Mouse (Mus musculus) neural tube, embryonic 15.5 days (tissue): ENCODE measurements around the gene Rreb1. TPM values are rescaled to one million over a fixed set of nuclear protein-coding genes. Genes with fewer than 3 reads are reported as not detected.

Experiments used
- ATAC-seq: fragments of 200-750 bp; cut with Nextera tagmentation; 2 replicates; pipeline ENCODE4 v1.8.0; 2017; ENCODE audit warnings: mild to moderate bottlenecking, moderate TSS enrichment, moderate library complexity; ENCODE audit not compliant: low FRiP score
- H3K27ac ChIP-seq: fragments of 300-500 bp; sonication (generic); replicated peaks from 2 replicates; pipeline ENCODE4 v1.5.1; 2015; ENCODE audit warnings: mild to moderate bottlenecking, inconsistent platforms
- H3K27me3 ChIP-seq: fragments of 300-500 bp; sonication (generic); replicated peaks from 2 replicates; pipeline ENCODE4 v1.6.1; 2015; ENCODE audit warnings: inconsistent platforms
- H3K36me3 ChIP-seq: fragments of 300-500 bp; sonication (generic); 2 replicates; pipeline ENCODE4 v1.6.1; 2015; ENCODE audit warnings: inconsistent platforms
- H3K4me1 ChIP-seq: fragments of 300-500 bp; sonication (generic); 2 replicates; pipeline ENCODE4 v1.6.1; 2015; ENCODE audit warnings: inconsistent platforms
- H3K4me2 ChIP-seq: fragments of 300-500 bp; sonication (generic); 2 replicates; pipeline ENCODE4 v1.6.1; 2015; ENCODE audit warnings: inconsistent platforms, mild to moderate bottlenecking, moderate library complexity
- H3K4me3 ChIP-seq: fragments of 300-500 bp; sonication (generic); replicated peaks from 2 replicates; pipeline ENCODE4 v1.5.1; 2015; ENCODE audit warnings: mild to moderate bottlenecking, inconsistent platforms
- H3K9ac ChIP-seq: fragments of 300-500 bp; sonication (generic); replicated peaks from 2 replicates; pipeline ENCODE4 v1.6.1; 2015; ENCODE audit warnings: mild to moderate bottlenecking, inconsistent platforms
- H3K9me3 ChIP-seq: fragments of 300-500 bp; sonication (generic); replicated peaks from 2 replicates; pipeline ENCODE4 v1.6.1; 2016; ENCODE audit warnings: inconsistent platforms
- whole genome bisulfite sequencing: fragments of 180-500 bp; shearing (Covaris S2); methylation state at CpG from one replicate; pipeline ENCODE4 v1.1.7; 2015; ENCODE audit warnings: mixed read lengths; 5-methylcytosine and 5-hydroxymethylcytosine counted together
- polyA plus RNA-seq: library from polyadenylated mRNA; unstranded; fragments of >200 nt; fragmentation: Nextera tagmentation; extraction: Ambion mirVana; gene quantifications from 2 replicates; pipeline ENCODE4 v1.2.1, GENCODE M21; 2015

The Rreb1 gene
- polyA plus RNA-seq, 1 experiment from 2014 or later: 3.0 TPM

GRCm38 (mm10) chr13:37924461-37924948, 146.3 kb downstream of the Rreb1 start:
- Histone ChIP-seq H3K9ac (no peak overlapping the region), H3K4me1 (no peaks in the 10 kb centered on the region; the same call in 1 of the 2 replicates), H3K27ac (no peak overlapping the region), H3K4me3 (no peak overlapping the region), H3K36me3 (no peaks in the 10 kb centered on the region), H3K9me3 (no peaks in the 10 kb centered on the region), H3K4me2 (no peak overlapping the region), H3K27me3 (no peaks in the 10 kb centered on the region)
- 90% methylated on average over 4 of the region's 4 CpGs for WGBS
- no peak for ATAC-seq

- ATAC-seq: no peak
- no peak overlapping the region for H3K9ac ChIP-seq
- H3K4me3 ChIP-seq: no peak overlapping the region
- H3K9me3 ChIP-seq: no peaks in the 10 kb centered on the region
- H3K36me3 ChIP-seq: no peaks in the 10 kb centered on the region
- H3K27ac ChIP-seq: no peak overlapping the region
- WGBS: 94% methylated on average over 3 of the region's 3 CpGs
- H3K4me1 ChIP-seq: no peaks in the 10 kb centered on the region
- H3K4me2 ChIP-seq: no peak overlapping the region
- H3K27me3 ChIP-seq: no peaks in the 10 kb centered on the region
Observed at GRCm38 (mm10) chr13:37926394-37926793, 148.2 kb downstream of the Rreb1 start.

- Histone ChIP-seq H3K36me3 (no peaks in the 10 kb centered on the region), H3K9ac (no peak overlapping the region), H3K4me2 (no peak overlapping the region), H3K27ac (no peak overlapping the region), H3K4me1 (no peaks in the 10 kb centered on the region), H3K9me3 (no peaks in the 10 kb centered on the region), H3K4me3 (no peak overlapping the region), H3K27me3 (no peaks in the 10 kb centered on the region)
- WGBS: 94% methylated on average over 17 of the region's 17 CpGs
- ATAC-seq: no peak
Observed at GRCm38 (mm10) chr13:37929532-37929931, 151.3 kb downstream of the Rreb1 start.

GRCm38 (mm10) chr13:37930091-37930490, 151.9 kb downstream of the Rreb1 start:
- ATAC-seq: no peak
- Histone ChIP-seq H3K27me3 (no peaks in the 10 kb centered on the region), H3K36me3 (no peaks in the 10 kb centered on the region), H3K4me3 (no peak overlapping the region), H3K9ac (no peak overlapping the region), H3K9me3 (no peaks in the 10 kb centered on the region), H3K4me2 (no peak overlapping the region), H3K4me1 (no peaks in the 10 kb centered on the region), H3K27ac (no peak overlapping the region)
- 90% methylated on average over 13 of the region's 13 CpGs for WGBS

GRCm38 (mm10) chr13:37930621-37931020, 152.4 kb downstream of the Rreb1 start:
- 96% methylated on average over 23 of the region's 23 CpGs for WGBS
- Histone ChIP-seq H3K9me3 (no peaks in the 10 kb centered on the region), H3K36me3 (no peaks in the 10 kb centered on the region)

GRCm38 (mm10) chr13:37931210-37931922, 153.2 kb downstream of the Rreb1 start:
- 88% methylated on average over 27 of the region's 27 CpGs for WGBS
- no peak for ATAC-seq
- Histone ChIP-seq H3K9me3 (no peaks in the 10 kb centered on the region), H3K36me3 (no peaks in the 10 kb centered on the region), H3K27ac (no peak overlapping the region), H3K27me3 (no peaks in the 10 kb centered on the region), H3K9ac (no peak overlapping the region), H3K4me1 (no peaks in the 10 kb centered on the region), H3K4me3 (no peak overlapping the region), H3K4me2 (no peak overlapping the region)

More at GRCm38 (mm10) chr13:37930621-37931020, 152.4 kb downstream of the Rreb1 start:
- no peak overlapping the region for H3K27ac ChIP-seq
- no peak for ATAC-seq
- no peak overlapping the region for H3K9ac ChIP-seq
- no peak overlapping the region for H3K4me2 ChIP-seq
- no peak overlapping the region for H3K4me3 ChIP-seq
- H3K4me1 ChIP-seq: no peaks in the 10 kb centered on the region
- no peaks in the 10 kb centered on the region for H3K27me3 ChIP-seq

GRCm38 (mm10) chr13:37934075-37934474, 155.9 kb downstream of the Rreb1 start:
- H3K27me3 ChIP-seq: no peaks in the 10 kb centered on the region
- no peaks in the 10 kb centered on the region for H3K9me3 ChIP-seq
- H3K4me3 ChIP-seq: no peak overlapping the region
- 80% methylated on average over 4 of the region's 4 CpGs for WGBS
- H3K36me3 ChIP-seq: no peaks in the 10 kb centered on the region
- H3K27ac ChIP-seq: no peak overlapping the region
- no peak overlapping the region for H3K4me2 ChIP-seq
- no peak for ATAC-seq
- H3K4me1 ChIP-seq: no peaks in the 10 kb centered on the region
- no peak overlapping the region for H3K9ac ChIP-seq

GRCm38 (mm10) chr13:37934920-37935319, 156.7 kb downstream of the Rreb1 start:
- Histone ChIP-seq H3K4me3 (no peak overlapping the region), H3K4me1 (no peaks in the 10 kb centered on the region), H3K36me3 (no peaks in the 10 kb centered on the region), H3K4me2 (no peak overlapping the region), H3K27me3 (no peaks in the 10 kb centered on the region), H3K27ac (no peak overlapping the region), H3K9ac (no peak overlapping the region), H3K9me3 (no peaks in the 10 kb centered on the region)
- WGBS: 74% methylated on average over 8 of the region's 8 CpGs
- no peak for ATAC-seq

GRCm38 (mm10) chr13:37936351-37936750, 158.2 kb downstream of the Rreb1 start:
- H3K9me3 ChIP-seq: no peaks in the 10 kb centered on the region
- no peaks in the 10 kb centered on the region for H3K36me3 ChIP-seq
- no peak overlapping the region for H3K9ac ChIP-seq
- ATAC-seq: no peak
- no peak overlapping the region for H3K27ac ChIP-seq
- no peak overlapping the region for H3K4me3 ChIP-seq
- 89% methylated on average over 3 of the region's 3 CpGs for WGBS
- H3K27me3 ChIP-seq: no peaks in the 10 kb centered on the region
- no peak overlapping the region for H3K4me2 ChIP-seq
- no peaks in the 10 kb centered on the region for H3K4me1 ChIP-seq

GRCm38 (mm10) chr13:37940167-37940566, 162.0 kb downstream of the Rreb1 start:
- ATAC-seq: no peak
- no peaks in the 10 kb centered on the region for H3K4me1 ChIP-seq
- H3K9me3 ChIP-seq: no peaks in the 10 kb centered on the region
- 88% methylated on average over 2 of the region's 2 CpGs for WGBS
- no peaks in the 10 kb centered on the region for H3K27me3 ChIP-seq
- no peak overlapping the region for H3K9ac ChIP-seq
- no peak overlapping the region for H3K4me2 ChIP-seq
- no peak overlapping the region for H3K4me3 ChIP-seq
- no peak overlapping the region for H3K27ac ChIP-seq
- no peaks in the 10 kb centered on the region for H3K36me3 ChIP-seq

GRCm38 (mm10) chr13:37940649-37941048, 162.4 kb downstream of the Rreb1 start:
- no peak for ATAC-seq
- H3K4me3 ChIP-seq: no peak overlapping the region
- no peak overlapping the region for H3K9ac ChIP-seq
- no peaks in the 10 kb centered on the region for H3K36me3 ChIP-seq
- H3K27me3 ChIP-seq: no peaks in the 10 kb centered on the region
- no peaks in the 10 kb centered on the region for H3K9me3 ChIP-seq
- H3K4me1 ChIP-seq: no peaks in the 10 kb centered on the region
- H3K4me2 ChIP-seq: no peak overlapping the region
- H3K27ac ChIP-seq: no peak overlapping the region
- WGBS: 62% methylated on average over 5 of the region's 5 CpGs

- H3K27ac ChIP-seq: no peak overlapping the region
- 80% methylated on average over 5 of the region's 5 CpGs for WGBS
- ATAC-seq: no peak
- H3K4me3 ChIP-seq: no peak overlapping the region
- no peaks in the 10 kb centered on the region for H3K9me3 ChIP-seq
- H3K9ac ChIP-seq: no peak overlapping the region
- no peaks in the 10 kb centered on the region for H3K27me3 ChIP-seq
- no peak overlapping the region for H3K4me2 ChIP-seq
- H3K4me1 ChIP-seq: no peaks in the 10 kb centered on the region
- H3K36me3 ChIP-seq: no peaks in the 10 kb centered on the region
Observed at GRCm38 (mm10) chr13:37941138-37941645, 163.0 kb downstream of the Rreb1 start.
